Mouse (Mus musculus): ENCODE measurements around the gene Ces1d. TPM values are rescaled to one million over a fixed set of nuclear protein-coding genes. Genes with fewer than 3 reads are reported as not detected.
"Not testable (repeated sequence)": the region's sequence is repeated elsewhere in the genome, so short reads cannot be mapped to it uniquely, and the experiment has no call there.

The Ces1d gene
- 0.23 and 0.48 TPM in 2 replicates for polyA plus RNA-seq (2016; fragmentation: Nextera tagmentation; extraction: Ambion mirVana)

- WGBS = 86% methylated on average over 8 of the region's 8 CpGs
- no peak within 1 kb of the TSS for H3K4me2 ChIP-seq (replicated peaks)
- ATAC-seq (ENCODE audit: low FRiP score) = no peak
- H3K4me3 ChIP-seq = no peak within 1 kb of the TSS
- no peaks in the 10 kb centered on the region for H3K9me3 ChIP-seq (replicated peaks)
- no peaks in the 10 kb centered on the region for H3K27me3 ChIP-seq
- no peaks in the 10 kb centered on the region for H3K36me3 ChIP-seq
- no peak within 1 kb of the TSS for H3K9ac ChIP-seq
- no peak within 1 kb of the TSS for H3K27ac ChIP-seq
- H3K4me1 ChIP-seq = no peaks in the 10 kb centered on the region
Observed at GRCm38 (mm10) chr8:93197685-93198525, at the start of gene Ces1d. Gene Ces1d (minus strand): TSS chr8:93197838.

GRCm38 (mm10) chr8:93246057-93246456, 48.4 kb upstream of the Ces1d start:
- Histone ChIP-seq H3K4me2 (replicated peaks) (no peak overlapping the region), H3K4me1 (no peaks in the 10 kb centered on the region), H3K9me3 (replicated peaks) (no peaks in the 10 kb centered on the region), H3K27me3 (no peaks in the 10 kb centered on the region), H3K36me3 (no peaks in the 10 kb centered on the region), H3K4me3 (no peak overlapping the region), H3K27ac (no peak overlapping the region), H3K9ac (no peak overlapping the region)
- no peak for ATAC-seq (ENCODE audit: low FRiP score)
- WGBS = 90% methylated on average over 2 of the region's 2 CpGs

- Histone ChIP-seq H3K27ac (no peak overlapping the region), H3K9me3 (replicated peaks) (no peaks in the 10 kb centered on the region), H3K4me1 (no peaks in the 10 kb centered on the region), H3K27me3 (no peaks in the 10 kb centered on the region), H3K4me2 (replicated peaks) (no peak overlapping the region), H3K9ac (no peak overlapping the region), H3K4me3 (no peak overlapping the region), H3K36me3 (no peaks in the 10 kb centered on the region)
- ATAC-seq (ENCODE audit: low FRiP score) = no peak
Observed at GRCm38 (mm10) chr8:93239884-93240283, 42.2 kb upstream of the Ces1d start.

- H3K27me3 ChIP-seq = no peaks in the 10 kb centered on the region
- 89% methylated on average over 1 of the region's 1 CpGs for WGBS
- H3K36me3 ChIP-seq = no peaks in the 10 kb centered on the region
- no peak for ATAC-seq (ENCODE audit: low FRiP score)
- H3K9me3 ChIP-seq (replicated peaks) = no peaks in the 10 kb centered on the region
- H3K4me3 ChIP-seq = no peak overlapping the region
- H3K4me2 ChIP-seq (replicated peaks) = no peak overlapping the region
- H3K4me1 ChIP-seq = no peaks in the 10 kb centered on the region
- no peak overlapping the region for H3K27ac ChIP-seq
- H3K9ac ChIP-seq = no peak overlapping the region
Observed at GRCm38 (mm10) chr8:93235681-93236080, 38.0 kb upstream of the Ces1d start.

- no peaks in the 10 kb centered on the region for H3K4me1 ChIP-seq
- no peaks in the 10 kb centered on the region for H3K9me3 ChIP-seq (replicated peaks)
- no peak overlapping the region for H3K9ac ChIP-seq
- H3K4me3 ChIP-seq = no peak overlapping the region
- no peak for ATAC-seq (ENCODE audit: low FRiP score)
- no peaks in the 10 kb centered on the region for H3K27me3 ChIP-seq
- 84% methylated on average over 1 of the region's 1 CpGs for WGBS
- no peaks in the 10 kb centered on the region for H3K36me3 ChIP-seq
- H3K4me2 ChIP-seq (replicated peaks) = no peak overlapping the region
- no peak overlapping the region for H3K27ac ChIP-seq
Observed at GRCm38 (mm10) chr8:93234706-93235105, 37.1 kb upstream of the Ces1d start.

- Histone ChIP-seq H3K27ac (no peak overlapping the region), H3K9ac (no peak overlapping the region), H3K36me3 (no peaks in the 10 kb centered on the region), H3K27me3 (no peaks in the 10 kb centered on the region), H3K4me2 (replicated peaks) (no peak overlapping the region), H3K4me3 (no peak overlapping the region), H3K4me1 (no peaks in the 10 kb centered on the region), H3K9me3 (replicated peaks) (no peaks in the 10 kb centered on the region)
- WGBS = 93% methylated on average over 6 of the region's 6 CpGs
- no peak for ATAC-seq (ENCODE audit: low FRiP score)
Observed at GRCm38 (mm10) chr8:93234068-93234467, 36.4 kb upstream of the Ces1d start.

GRCm38 (mm10) chr8:93229446-93229845, 31.8 kb upstream of the Ces1d start, which contains the start of gene Ces1e:
Gene Ces1e (minus strand): TSS chr8:93229619.
- H3K36me3 ChIP-seq = no peaks in the 10 kb centered on the region
- H3K27me3 ChIP-seq = no peaks in the 10 kb centered on the region
- H3K4me3 ChIP-seq = no peak within 1 kb of the TSS
- no peak for ATAC-seq (ENCODE audit: low FRiP score)
- H3K4me2 ChIP-seq (replicated peaks) = no peak within 1 kb of the TSS
- no peak within 1 kb of the TSS for H3K27ac ChIP-seq
- no peaks in the 10 kb centered on the region for H3K4me1 ChIP-seq
- H3K9ac ChIP-seq = no peak within 1 kb of the TSS
- no peaks in the 10 kb centered on the region for H3K9me3 ChIP-seq (replicated peaks)

GRCm38 (mm10) chr8:93228673-93229370, 31.2 kb upstream of the Ces1d start:
- Histone ChIP-seq H3K9me3 (replicated peaks) (no peaks in the 10 kb centered on the region), H3K27me3 (no peaks in the 10 kb centered on the region), H3K27ac (no peak overlapping the region), H3K4me3 (no peak overlapping the region), H3K36me3 (no peaks in the 10 kb centered on the region), H3K4me2 (replicated peaks) (no peak overlapping the region), H3K4me1 (no peaks in the 10 kb centered on the region), H3K9ac (no peak overlapping the region)
- no peak for ATAC-seq (ENCODE audit: low FRiP score)
- WGBS = 74% methylated on average over 11 of the region's 11 CpGs

GRCm38 (mm10) chr8:93226471-93226870, 28.8 kb upstream of the Ces1d start:
- not testable (repeated sequence) for ATAC-seq (ENCODE audit: low FRiP score); H3K4me3 ChIP-seq
- 91% methylated on average over 1 of the region's 1 CpGs for WGBS

GRCm38 (mm10) chr8:93221896-93222295, 24.3 kb upstream of the Ces1d start:
- no peaks in the 10 kb centered on the region for H3K4me1 ChIP-seq
- H3K36me3 ChIP-seq = no peaks in the 10 kb centered on the region
- no peak overlapping the region for H3K4me3 ChIP-seq

More at GRCm38 (mm10) chr8:93226471-93226870, 28.8 kb upstream of the Ces1d start:
- H3K9ac ChIP-seq; H3K4me2 ChIP-seq (replicated peaks); H3K9me3 ChIP-seq (replicated peaks); H3K36me3 ChIP-seq; H3K4me1 ChIP-seq; H3K27me3 ChIP-seq; H3K27ac ChIP-seq: not testable (repeated sequence)

GRCm38 (mm10) chr8:93217867-93218266, 20.2 kb upstream of the Ces1d start:
- no peaks in the 10 kb centered on the region for H3K4me1 ChIP-seq
- H3K27me3 ChIP-seq = no peaks in the 10 kb centered on the region
- H3K36me3 ChIP-seq = no peaks in the 10 kb centered on the region
- ATAC-seq (ENCODE audit: low FRiP score) = no peak
- no peak overlapping the region for H3K4me3 ChIP-seq
- WGBS = 84% methylated on average over 4 of the region's 4 CpGs
- no peak overlapping the region for H3K9ac ChIP-seq
- no peaks in the 10 kb centered on the region for H3K9me3 ChIP-seq (replicated peaks)
- no peak overlapping the region for H3K4me2 ChIP-seq (replicated peaks)
- no peak overlapping the region for H3K27ac ChIP-seq

More at GRCm38 (mm10) chr8:93221896-93222295, 24.3 kb upstream of the Ces1d start:
- no peak for ATAC-seq (ENCODE audit: low FRiP score)
- Histone ChIP-seq H3K27ac (no peak overlapping the region), H3K4me2 (replicated peaks) (no peak overlapping the region), H3K9ac (no peak overlapping the region), H3K9me3 (replicated peaks) (no peaks in the 10 kb centered on the region), H3K27me3 (no peaks in the 10 kb centered on the region)
- WGBS = 78% methylated on average over 3 of the region's 3 CpGs

- H3K4me2 ChIP-seq (replicated peaks) = no peak overlapping the region
- H3K9ac ChIP-seq = no peak overlapping the region
- no peaks in the 10 kb centered on the region for H3K27me3 ChIP-seq
- H3K27ac ChIP-seq = no peak overlapping the region
- WGBS = 83% methylated on average over 1 of the region's 1 CpGs
- H3K4me3 ChIP-seq = no peak overlapping the region
- ATAC-seq (ENCODE audit: low FRiP score) = no peak
- no peaks in the 10 kb centered on the region for H3K4me1 ChIP-seq
- no peaks in the 10 kb centered on the region for H3K36me3 ChIP-seq
- H3K9me3 ChIP-seq (replicated peaks) = no peaks in the 10 kb centered on the region
Observed at GRCm38 (mm10) chr8:93217375-93217774, 19.7 kb upstream of the Ces1d start.

GRCm38 (mm10) chr8:93211091-93211490, 13.5 kb upstream of the Ces1d start:
- Histone ChIP-seq H3K36me3 (no peaks in the 10 kb centered on the region), H3K4me2 (replicated peaks) (no peak overlapping the region), H3K27ac (no peak overlapping the region), H3K4me3 (no peak overlapping the region), H3K9me3 (replicated peaks) (no peaks in the 10 kb centered on the region), H3K27me3 (no peaks in the 10 kb centered on the region), H3K4me1 (no peaks in the 10 kb centered on the region), H3K9ac (no peak overlapping the region)
- ATAC-seq (ENCODE audit: low FRiP score) = no peak
